ENCODE assay signal across 22 mouse cellular contexts in genomic region chr1:161482211-161482610, GRCm38 (mm10). TPM values are rescaled to one million over a fixed set of nuclear protein-coding genes. Genes with fewer than 3 reads are reported as not detected.
A peak's percentile ranks its signal among the peaks of the same experiment; 100 is the strongest.
DNase-seq lines count a peak whose midpoint lies in the region; ATAC-seq and TF ChIP-seq lines count a peak whose summit lies in the region.
"Had no signal": no experiment of that assay in that cellular context is flagged by ENCODE, and none has a peak within 500 bp of the region (broad histone marks: within the 10 kb centered on the region; RNA-seq: fewer than 3 reads in every experiment).

No protein-coding gene starts in this region.

- no peak for TF ChIP-seq CTCF in bone marrow macrophage, adult 2 months (IDR thresholded peaks at IDR 0.05; ENCODE audit: low read depth, low read length)

- peaks cover 24% of the 10 kb centered on the region for H3K4me1 ChIP-seq in bone marrow macrophage, adult 2 months (ENCODE audit: control insufficient read depth, insufficient read depth, low read length)
- H3K4me1 ChIP-seq: embryonic facial prominence, embryonic 13.5 days; hindbrain, embryonic 13.5 days; midbrain, embryonic 15.5 days; neural tube, embryonic 13.5 days; stomach, embryonic 15.5 days had no signal

- peak overlapping the region; percentile 78 for H3K27ac ChIP-seq in bone marrow macrophage, adult 2 months (ENCODE audit: insufficient read depth, low read depth, low read length)
- H3K27ac ChIP-seq: embryonic facial prominence, embryonic 13.5 days; hindbrain, embryonic 13.5 days; kidney, postnatal 0 days; layer of hippocampus, adult 2 months; midbrain, embryonic 15.5 days; neural tube, embryonic 13.5 days; stomach, embryonic 15.5 days had no signal

- no peak for TF ChIP-seq POLR2A in bone marrow macrophage, adult 2 months (IDR thresholded peaks at IDR 0.05; ENCODE audit: borderline replicate concordance, low read depth, low read length)

- peak; percentile 100 for ATAC-seq in megakaryocyte progenitor cell, adult 5-6 weeks (replicated peaks; ENCODE audit: poor library complexity)
- ATAC-seq: intestine, embryonic 16.5 days; midbrain, embryonic 15.5 days; Patski had no signal

- no peak overlapping the region for H3K4me3 ChIP-seq in bone marrow macrophage, adult 2 months (ENCODE audit: insufficient read depth, low read length)
- H3K4me3 ChIP-seq: embryonic facial prominence, embryonic 13.5 days; hindbrain, embryonic 13.5 days; layer of hippocampus, adult 2 months; midbrain, embryonic 15.5 days; neural tube, embryonic 13.5 days; stomach, embryonic 15.5 days had no signal

- DNase-seq in lung, postnatal 36 days = peak; percentile 60
- no peak for DNase-seq in lung, postnatal 4 days
- no peak for DNase-seq in thymus, postnatal 4 days
- no peak for DNase-seq in Muller cell, postnatal 12 days (ENCODE audit: inconsistent ontology term)
- DNase-seq in frontal cortex, postnatal 25 days (ENCODE audit: low spot score in 2 of 2) = no peak
- DNase-seq: cerebellum, adult 11-12 months; retina, postnatal 1 day; thymus, postnatal 14 days had no signal

RNA-seq across cellular contexts. Expression of gene Tnfsf18, which starts 12.2 kb away (rescaled TPM):
- polyA plus RNA-seq in bone marrow macrophage, adult 2 months (2012; ENCODE audit: insufficient read depth, insufficient read length, missing spikeins) = not detected in 2 replicates
- not detected in 2 replicates for total RNA-seq in megakaryocyte progenitor cell, adult 5-6 weeks (2015)
- not detected in 2 replicates for total RNA-seq in megakaryocyte progenitor cell, adult 5-6 weeks (2017)
- total RNA-seq: gastrocnemius, postnatal 4 days; layer of hippocampus, adult 2 months had no signal
- polyA plus RNA-seq: embryonic facial prominence, embryonic 13.5 days; forebrain, embryonic 11.5 days; heart, embryonic 16.5 days; hindbrain, embryonic 13.5 days; intestine, embryonic 16.5 days; kidney, postnatal 0 days; midbrain, embryonic 15.5 days; neural tube, embryonic 13.5 days; Patski had no signal
